Mouse (Mus musculus): Measurements from ENCODE around the gene Chaf1a.

GRCm38 (mm10) chr17:56035216-56035615, 5.0 kb upstream of the Chaf1a start:
- TF ChIP-seq CTCF (IDR thresholded peaks at IDR 0.05; ENCODE audit: low read depth) (no peak), EP300 (optimal IDR thresholded peaks at IDR 0.05) (no peak)
